Mouse (Mus musculus) testis, adult 2 months (tissue): Measurements from ENCODE around the gene Hopx.

ENCODE experiments used
- CTCF ChIP-seq: fragments of 200-500 bp; IDR thresholded peaks from 2 replicates; pipeline ENCODE4 v1.5.1; 2012; ENCODE audit warnings: low read depth, mild to moderate bottlenecking, inconsistent platforms, low read length, moderate library complexity; ENCODE audit not compliant: control insufficient read depth, insufficient read depth, insufficient replicate concordance
- POLR2A ChIP-seq: fragments of 200-500 bp; IDR thresholded peaks from 2 replicates; pipeline ENCODE4 v1.6.1; 2012; ENCODE audit warnings: low read depth, mild to moderate bottlenecking, inconsistent platforms, low read length, moderate library complexity; ENCODE audit not compliant: control insufficient read depth

GRCm38 (mm10) chr5:77130310-77131020 lies 15.5 kb upstream of the Hopx start:
- TF ChIP-seq CTCF (no peak), POLR2A (no peak)
